In genomic region chr8:119622555-119622954, GRCm38 (mm10) we compare ENCODE assay signal across 23 mouse cellular contexts. TPM values are rescaled to one million over a fixed set of nuclear protein-coding genes. Genes with fewer than 3 reads are reported as not detected.
"Had no signal": no experiment of that assay in that cellular context is flagged by ENCODE, and none has a peak within 500 bp of the region (broad histone marks: within the 10 kb centered on the region; RNA-seq: fewer than 3 reads in every experiment).

No protein-coding gene starts in this region.

- H3K4me2 ChIP-seq: lung, embryonic 15.5 days; midbrain, embryonic 11.5 days; midbrain, embryonic 13.5 days; midbrain, embryonic 15.5 days; neural tube, embryonic 12.5 days had no signal

- DNase-seq: liver, postnatal 0 days; lung, adult 2 months; lung, postnatal 14 days; lung, postnatal 36 days; right cerebral cortex, postnatal 14 days; thymus, adult 18-20 months; thymus, postnatal 14 days; thymus, postnatal 36 days had no signal

- H3K27ac ChIP-seq: lung, embryonic 15.5 days; macrophage; midbrain, embryonic 13.5 days; midbrain, embryonic 15.5 days; neural tube, embryonic 12.5 days had no signal

- H3K27me3 ChIP-seq: lung, embryonic 15.5 days; midbrain, embryonic 15.5 days; neural tube, embryonic 12.5 days had no signal

- H3K9me3 ChIP-seq: lung, embryonic 15.5 days; midbrain, embryonic 13.5 days; midbrain, embryonic 15.5 days; neural tube, embryonic 12.5 days had no signal

- ATAC-seq: liver, postnatal 0 days; lung, postnatal 0 days; midbrain, embryonic 13.5 days; midbrain, embryonic 15.5 days had no signal

- H3K36me3 ChIP-seq: lung, embryonic 15.5 days; midbrain, embryonic 13.5 days; midbrain, embryonic 15.5 days; neural tube, embryonic 12.5 days had no signal

- H3K4me3 ChIP-seq: lung, embryonic 15.5 days; megakaryocyte, embryonic 14.5 days; midbrain, embryonic 13.5 days; midbrain, embryonic 15.5 days; neural tube, embryonic 12.5 days had no signal

- H3K9ac ChIP-seq: liver, postnatal 0 days; lung, embryonic 15.5 days; midbrain, embryonic 13.5 days; midbrain, embryonic 15.5 days; neural tube, embryonic 12.5 days had no signal

- H3K4me1 ChIP-seq: lung, embryonic 15.5 days; midbrain, embryonic 13.5 days; midbrain, embryonic 15.5 days had no signal

RNA-seq across cellular contexts. Expression of gene Adad2, which starts 10.0 kb away (rescaled TPM):
- total RNA-seq: megakaryocyte progenitor cell, adult 5-6 weeks; monocyte, adult 5-6 weeks had no signal
- polyA plus RNA-seq: liver, postnatal 0 days; lung, adult 2 months; lung, embryonic 15.5 days; lung, postnatal 0 days; macrophage; midbrain, embryonic 13.5 days; neural tube, embryonic 14.5 days; spleen, adult 2 months; stomach, embryonic 14.5 days; thymus, postnatal 0 days; urinary bladder, adult 2 months had no signal

RNA-seq across cellular contexts. Expression of gene Kcng4, which starts 12.9 kb away (rescaled TPM):
- total RNA-seq: megakaryocyte progenitor cell, adult 5-6 weeks; monocyte, adult 5-6 weeks had no signal
- polyA plus RNA-seq: liver, postnatal 0 days; macrophage had no signal

RNA-seq across cellular contexts. Expression of gene Wfdc1, which starts 43.6 kb away (rescaled TPM):
- total RNA-seq: megakaryocyte progenitor cell, adult 5-6 weeks; monocyte, adult 5-6 weeks had no signal
- polyA plus RNA-seq: macrophage had no signal

RNA-seq across cellular contexts. Expression of gene Dnaaf1, which starts 47.5 kb away (rescaled TPM):
- total RNA-seq: monocyte, adult 5-6 weeks had no signal
- polyA plus RNA-seq: liver, postnatal 0 days; macrophage; spleen, adult 2 months had no signal
